Mouse (Mus musculus): ENCODE measurements at regions not wholly inside any gene's neighbourhood (a gene's known extent, or its start where the extent isn't known, plus 50 kb on each side); places are given as distances from the start of the nearest gene placed in this dataset.
A peak's percentile ranks its signal among the peaks of the same experiment; 100 is the strongest.

DNA sequence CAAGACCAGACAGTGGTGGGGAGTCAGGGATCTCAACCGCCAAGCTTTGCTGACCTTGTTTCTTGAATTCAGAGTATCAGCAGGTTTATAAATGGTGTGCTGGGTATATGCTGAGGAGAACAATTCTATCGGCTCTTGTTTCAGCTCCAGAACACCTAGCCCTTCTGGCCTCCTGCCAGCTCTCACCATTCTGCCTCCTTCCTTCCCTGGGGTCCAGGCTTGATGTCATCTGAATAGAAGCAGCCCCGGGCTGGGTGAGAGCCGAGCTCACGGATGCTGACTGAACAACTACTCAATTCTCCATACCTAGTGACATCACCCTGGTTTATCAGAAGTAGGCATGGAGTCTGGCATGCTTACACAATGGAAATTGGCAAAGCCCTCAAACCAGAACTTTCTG lies 203.5 kb downstream of the Efnb2 start:
- Histone ChIP-seq H3K27ac (ENCODE audit: low read length) (no peak overlapping the region), H3K9ac (replicated peaks; ENCODE audit: low read length) (no peak overlapping the region), H3K4me3 (ENCODE audit: low read length) (no peak overlapping the region), H3K27me3 (ENCODE audit: insufficient read depth, low read length) (no peaks in the 10 kb centered on the region), H3K4me2 (replicated peaks; ENCODE audit: low read depth, low read length) (no peak overlapping the region), H3K9me3 (ENCODE audit: low read length) (no peaks in the 10 kb centered on the region), H3K4me1 (ENCODE audit: insufficient read depth, low read length) (peaks cover 5% of the 10 kb centered on the region; the same call in 1 of the 2 replicates), H3K36me3 (ENCODE audit: insufficient read depth, low read length) (no peaks in the 10 kb centered on the region)
- 77% methylated on average over 5 of the region's 5 CpGs for WGBS
- ATAC-seq (ENCODE audit: low FRiP score, low TSS enrichment) = no peak

DNA sequence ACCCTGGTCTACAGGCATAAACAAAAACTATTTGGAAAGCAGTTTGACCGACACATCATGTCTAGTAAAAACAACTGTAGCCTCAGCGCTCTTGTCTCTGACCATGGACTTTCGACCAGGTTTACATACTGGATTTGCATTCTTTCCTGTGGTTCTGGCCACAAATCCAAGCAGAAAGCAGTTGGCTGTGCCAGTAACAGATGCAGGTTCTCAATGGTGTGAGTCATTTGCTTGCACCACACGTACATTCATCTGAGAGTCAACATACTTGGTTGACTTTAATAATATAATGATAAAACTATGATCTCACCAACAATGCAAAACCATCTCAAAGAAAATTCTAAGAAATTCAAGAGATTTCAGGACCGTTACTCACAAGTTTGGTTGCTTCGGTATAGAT lies 207.1 kb downstream of the Efnb2 start:
- 82% methylated on average over 6 of the region's 6 CpGs for WGBS
- H3K4me3 ChIP-seq (ENCODE audit: low read length) = no peak overlapping the region
- H3K9ac ChIP-seq (replicated peaks; ENCODE audit: low read length) = no peak overlapping the region
- H3K27me3 ChIP-seq (ENCODE audit: insufficient read depth, low read length) = no peaks in the 10 kb centered on the region
- no peaks in the 10 kb centered on the region for H3K9me3 ChIP-seq (ENCODE audit: low read length)
- H3K4me1 ChIP-seq (ENCODE audit: insufficient read depth, low read length) = peaks cover 5% of the 10 kb centered on the region; the same call in 1 of the 2 replicates
- ATAC-seq (ENCODE audit: low FRiP score, low TSS enrichment) = no peak
- H3K36me3 ChIP-seq (ENCODE audit: insufficient read depth, low read length) = no peaks in the 10 kb centered on the region
- H3K4me2 ChIP-seq (replicated peaks; ENCODE audit: low read depth, low read length) = no peak overlapping the region
- no peak overlapping the region for H3K27ac ChIP-seq (ENCODE audit: low read length)

DNA sequence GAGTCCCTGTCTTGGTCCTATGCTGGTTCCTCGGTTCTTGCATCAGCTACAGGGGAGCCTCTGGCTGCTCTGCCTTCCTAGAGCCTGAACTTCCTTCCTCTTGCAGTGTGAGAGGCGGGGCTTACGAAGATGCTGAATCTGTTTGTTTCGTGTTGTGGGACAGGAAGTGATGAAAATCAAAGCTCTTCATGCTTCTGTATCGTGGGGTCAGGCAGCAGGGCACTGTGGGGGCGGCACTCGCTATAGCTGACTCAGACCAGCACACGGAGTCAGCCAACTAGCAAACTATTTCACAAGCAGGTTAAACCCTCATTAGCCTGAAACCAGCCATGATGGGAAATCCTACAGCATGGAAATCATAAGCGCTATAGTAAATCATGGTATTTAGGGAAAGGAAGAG lies 208.8 kb downstream of the Efnb2 start:
- peaks cover 7% of the 10 kb centered on the region; the same call in 1 of the 2 replicates for H3K4me1 ChIP-seq (ENCODE audit: insufficient read depth, low read length)
- H3K27ac ChIP-seq (ENCODE audit: low read length) = no peak overlapping the region
- H3K9ac ChIP-seq (replicated peaks; ENCODE audit: low read length) = no peak overlapping the region
- WGBS = 52% methylated on average over 9 of the region's 9 CpGs
- H3K9me3 ChIP-seq (ENCODE audit: low read length) = no peaks in the 10 kb centered on the region
- no peak overlapping the region for H3K4me3 ChIP-seq (ENCODE audit: low read length)
- no peaks in the 10 kb centered on the region for H3K36me3 ChIP-seq (ENCODE audit: insufficient read depth, low read length)
- no peak overlapping the region for H3K4me2 ChIP-seq (replicated peaks; ENCODE audit: low read depth, low read length)
- H3K27me3 ChIP-seq (ENCODE audit: insufficient read depth, low read length) = no peaks in the 10 kb centered on the region
- ATAC-seq (ENCODE audit: low FRiP score, low TSS enrichment) = peak; percentile 47

DNA sequence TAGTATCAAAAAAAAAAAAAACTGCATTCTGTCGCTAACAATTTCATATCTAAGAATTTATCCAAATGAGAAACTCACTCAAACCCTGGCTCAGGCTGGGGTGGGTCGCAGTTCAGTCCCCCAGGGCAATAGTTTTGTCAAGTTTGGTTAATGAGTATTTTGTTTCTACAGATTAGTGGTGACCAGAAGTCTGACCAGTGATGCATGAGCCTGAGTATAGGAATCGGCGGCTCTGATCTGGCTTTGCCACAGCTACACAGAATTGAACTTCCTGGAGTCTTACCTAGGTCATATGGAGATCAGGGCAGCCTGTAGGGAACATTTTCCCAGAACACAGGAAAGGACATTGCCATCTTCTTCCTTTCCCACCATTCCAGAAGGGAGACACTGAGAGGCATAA lies 212.1 kb downstream of the Efnb2 start:
- Histone ChIP-seq H3K27ac (ENCODE audit: low read length) (peak overlapping the region; percentile 43; the same call in 1 of the 2 replicates), H3K4me3 (ENCODE audit: low read length) (no peak overlapping the region), H3K9me3 (ENCODE audit: low read length) (no peaks in the 10 kb centered on the region), H3K36me3 (ENCODE audit: insufficient read depth, low read length) (no peaks in the 10 kb centered on the region), H3K27me3 (ENCODE audit: insufficient read depth, low read length) (no peaks in the 10 kb centered on the region), H3K9ac (replicated peaks; ENCODE audit: low read length) (no peak overlapping the region), H3K4me1 (ENCODE audit: insufficient read depth, low read length) (0 out of 2 replicates have a peak, but pooled peaks cover 2% of the 10 kb centered on the region), H3K4me2 (replicated peaks; ENCODE audit: low read depth, low read length) (no peak overlapping the region)
- ATAC-seq (ENCODE audit: low FRiP score, low TSS enrichment) = peak; percentile 85
- WGBS = 67% methylated on average over 4 of the region's 4 CpGs

DNA sequence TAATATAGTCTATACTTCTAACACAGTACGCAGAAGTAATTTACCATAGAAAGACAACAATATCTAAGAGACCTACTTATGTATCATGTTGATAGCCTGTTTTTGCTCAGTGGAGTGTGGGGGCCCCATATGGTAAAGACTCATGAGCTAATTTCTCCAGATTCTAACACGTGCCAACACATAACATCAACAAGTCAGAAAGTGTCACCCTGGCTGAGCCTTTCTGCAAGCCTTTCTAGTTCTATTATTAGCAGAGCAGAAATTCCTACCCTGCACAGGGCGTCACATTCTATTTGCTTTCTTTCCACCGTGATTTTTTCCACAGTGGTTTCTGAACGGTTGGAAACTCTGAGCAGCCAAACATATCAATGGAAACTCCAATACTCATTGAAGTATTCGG lies 219.5 kb downstream of the Efnb2 start:
- no peaks in the 10 kb centered on the region for H3K9me3 ChIP-seq (ENCODE audit: low read length)
- no peaks in the 10 kb centered on the region for H3K27me3 ChIP-seq (ENCODE audit: insufficient read depth, low read length)
- H3K4me1 ChIP-seq (ENCODE audit: insufficient read depth, low read length) = peaks cover 5% of the 10 kb centered on the region; the same call in 1 of the 2 replicates
- 80% methylated on average over 6 of the region's 6 CpGs for WGBS
- no peaks in the 10 kb centered on the region for H3K36me3 ChIP-seq (ENCODE audit: insufficient read depth, low read length)
- H3K27ac ChIP-seq (ENCODE audit: low read length) = no peak overlapping the region
- no peak overlapping the region for H3K9ac ChIP-seq (replicated peaks; ENCODE audit: low read length)
- no peak for ATAC-seq (ENCODE audit: low FRiP score, low TSS enrichment)
- H3K4me3 ChIP-seq (ENCODE audit: low read length) = no peak overlapping the region
- H3K4me2 ChIP-seq (replicated peaks; ENCODE audit: low read depth, low read length) = no peak overlapping the region

DNA sequence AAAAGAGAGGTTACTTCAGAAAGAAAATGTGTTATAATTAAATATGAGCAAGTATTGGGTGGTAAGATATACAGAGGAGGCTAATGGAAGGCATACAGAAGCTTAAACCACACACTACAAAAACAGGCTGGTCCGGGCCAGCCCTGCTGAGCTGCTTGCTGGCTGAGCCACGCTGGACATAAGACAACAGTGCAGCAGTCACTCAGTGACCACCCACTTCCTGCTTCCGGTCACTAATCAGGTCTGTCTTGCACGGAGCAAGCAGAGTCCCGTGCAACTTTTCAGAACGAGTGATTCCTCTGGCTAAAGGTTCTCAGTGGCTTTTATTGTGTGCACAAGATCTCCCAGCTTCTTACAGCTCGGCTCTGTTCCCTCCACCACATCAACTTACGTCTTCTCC lies 220.1 kb downstream of the Efnb2 start:
- peak overlapping the region; percentile 43; the same call in 1 of the 2 replicates for H3K9ac ChIP-seq (replicated peaks; ENCODE audit: low read length)
- WGBS = 26% methylated on average over 8 of the region's 8 CpGs
- peak; percentile 57; the same call in 1 of the 2 replicates for ATAC-seq (ENCODE audit: low FRiP score, low TSS enrichment)
- peaks cover 5% of the 10 kb centered on the region; the same call in 1 of the 2 replicates for H3K4me1 ChIP-seq (ENCODE audit: insufficient read depth, low read length)
- H3K4me2 ChIP-seq (replicated peaks; ENCODE audit: low read depth, low read length) = peak overlapping the region; percentile 38
- H3K27me3 ChIP-seq (ENCODE audit: insufficient read depth, low read length) = no peaks in the 10 kb centered on the region
- H3K36me3 ChIP-seq (ENCODE audit: insufficient read depth, low read length) = no peaks in the 10 kb centered on the region
- no peaks in the 10 kb centered on the region for H3K9me3 ChIP-seq (ENCODE audit: low read length)
- H3K27ac ChIP-seq (ENCODE audit: low read length) = no peak overlapping the region
- H3K4me3 ChIP-seq (ENCODE audit: low read length) = peak overlapping the region; percentile 25; the same call in 1 of the 2 replicates

DNA sequence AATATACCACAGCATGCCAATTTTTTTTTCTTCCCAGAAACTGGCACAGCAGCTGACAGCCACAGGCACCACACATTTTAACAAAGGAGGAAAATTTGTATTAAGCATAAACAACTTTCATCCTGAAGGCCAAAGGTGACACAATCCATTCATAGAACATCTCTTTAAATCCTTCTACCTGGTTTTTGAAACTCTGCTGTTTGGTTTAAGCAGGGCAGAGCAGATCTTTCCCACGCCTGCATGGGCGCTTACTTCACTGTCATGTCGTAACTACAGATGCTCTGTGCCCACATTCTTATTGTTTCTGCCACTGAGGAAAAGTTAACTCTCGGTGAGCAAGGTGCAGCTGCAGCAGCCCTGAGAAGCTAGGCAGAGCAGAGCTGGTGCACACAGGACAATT lies 234.8 kb downstream of the Efnb2 start:
- Histone ChIP-seq H3K9me3 (ENCODE audit: low read length) (no peaks in the 10 kb centered on the region), H3K27me3 (ENCODE audit: insufficient read depth, low read length) (no peaks in the 10 kb centered on the region), H3K36me3 (ENCODE audit: insufficient read depth, low read length) (no peaks in the 10 kb centered on the region), H3K9ac (replicated peaks; ENCODE audit: low read length) (no peak overlapping the region), H3K4me2 (replicated peaks; ENCODE audit: low read depth, low read length) (no peak overlapping the region), H3K4me3 (ENCODE audit: low read length) (no peak overlapping the region), H3K4me1 (ENCODE audit: insufficient read depth, low read length) (no peaks in the 10 kb centered on the region), H3K27ac (ENCODE audit: low read length) (no peak overlapping the region)
- WGBS = 73% methylated on average over 4 of the region's 4 CpGs
- no peak for ATAC-seq (ENCODE audit: low FRiP score, low TSS enrichment)

DNA sequence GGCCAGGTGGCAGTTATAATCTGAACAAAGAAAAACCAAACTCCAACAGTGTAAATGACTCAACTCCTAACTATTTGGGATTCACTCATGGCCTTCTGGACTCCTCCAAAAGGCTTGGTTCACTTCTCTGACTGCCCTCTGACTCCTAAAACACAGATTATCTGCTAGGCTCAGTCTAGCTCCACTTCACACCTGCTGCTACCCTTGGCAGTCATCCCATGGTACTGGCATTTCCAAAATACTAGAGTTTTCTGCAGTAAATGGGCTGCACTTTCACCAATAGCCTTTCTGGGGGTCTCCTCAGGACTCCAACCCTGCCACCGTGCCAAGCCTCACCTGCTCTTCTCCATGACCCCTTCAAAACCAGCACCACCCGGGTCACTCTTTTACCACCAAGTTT lies 237.6 kb downstream of the Efnb2 start:
- Histone ChIP-seq H3K9ac (replicated peaks; ENCODE audit: low read length) (no peak overlapping the region), H3K36me3 (ENCODE audit: insufficient read depth, low read length) (no peaks in the 10 kb centered on the region), H3K4me2 (replicated peaks; ENCODE audit: low read depth, low read length) (no peak overlapping the region), H3K4me3 (ENCODE audit: low read length) (no peak overlapping the region), H3K4me1 (ENCODE audit: insufficient read depth, low read length) (no peaks in the 10 kb centered on the region), H3K27ac (ENCODE audit: low read length) (no peak overlapping the region), H3K27me3 (ENCODE audit: insufficient read depth, low read length) (no peaks in the 10 kb centered on the region), H3K9me3 (ENCODE audit: low read length) (no peaks in the 10 kb centered on the region)
- WGBS = 94% methylated on average over 2 of the region's 2 CpGs
- ATAC-seq (ENCODE audit: low FRiP score, low TSS enrichment) = no peak

DNA sequence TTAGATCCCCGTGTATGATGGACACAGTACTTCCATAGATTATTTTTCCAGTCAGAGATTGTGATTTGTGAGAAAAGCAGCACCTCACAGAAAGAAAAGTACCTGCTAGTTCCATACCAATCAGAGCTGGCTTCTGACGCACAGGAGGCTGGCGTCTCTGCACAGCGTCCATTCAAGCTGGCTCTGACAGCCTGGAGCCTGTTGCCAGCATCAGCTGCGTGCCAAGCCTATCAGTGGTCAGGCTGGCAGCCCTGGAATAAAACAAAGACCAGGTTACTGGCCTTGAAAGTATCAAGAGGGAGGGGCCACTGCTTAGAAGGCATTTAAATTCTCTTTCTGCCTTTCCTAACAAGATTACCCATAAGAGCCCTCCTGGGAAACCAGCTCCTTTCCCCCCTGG lies 239.3 kb downstream of the Efnb2 start:
- 87% methylated on average over 5 of the region's 5 CpGs for WGBS
- H3K4me2 ChIP-seq (replicated peaks; ENCODE audit: low read depth, low read length) = no peak overlapping the region
- H3K27me3 ChIP-seq (ENCODE audit: insufficient read depth, low read length) = no peaks in the 10 kb centered on the region
- no peaks in the 10 kb centered on the region for H3K36me3 ChIP-seq (ENCODE audit: insufficient read depth, low read length)
- H3K27ac ChIP-seq (ENCODE audit: low read length) = no peak overlapping the region
- no peaks in the 10 kb centered on the region for H3K9me3 ChIP-seq (ENCODE audit: low read length)
- H3K4me1 ChIP-seq (ENCODE audit: insufficient read depth, low read length) = no peaks in the 10 kb centered on the region
- no peak for ATAC-seq (ENCODE audit: low FRiP score, low TSS enrichment)
- H3K4me3 ChIP-seq (ENCODE audit: low read length) = no peak overlapping the region
- H3K9ac ChIP-seq (replicated peaks; ENCODE audit: low read length) = no peak overlapping the region

DNA sequence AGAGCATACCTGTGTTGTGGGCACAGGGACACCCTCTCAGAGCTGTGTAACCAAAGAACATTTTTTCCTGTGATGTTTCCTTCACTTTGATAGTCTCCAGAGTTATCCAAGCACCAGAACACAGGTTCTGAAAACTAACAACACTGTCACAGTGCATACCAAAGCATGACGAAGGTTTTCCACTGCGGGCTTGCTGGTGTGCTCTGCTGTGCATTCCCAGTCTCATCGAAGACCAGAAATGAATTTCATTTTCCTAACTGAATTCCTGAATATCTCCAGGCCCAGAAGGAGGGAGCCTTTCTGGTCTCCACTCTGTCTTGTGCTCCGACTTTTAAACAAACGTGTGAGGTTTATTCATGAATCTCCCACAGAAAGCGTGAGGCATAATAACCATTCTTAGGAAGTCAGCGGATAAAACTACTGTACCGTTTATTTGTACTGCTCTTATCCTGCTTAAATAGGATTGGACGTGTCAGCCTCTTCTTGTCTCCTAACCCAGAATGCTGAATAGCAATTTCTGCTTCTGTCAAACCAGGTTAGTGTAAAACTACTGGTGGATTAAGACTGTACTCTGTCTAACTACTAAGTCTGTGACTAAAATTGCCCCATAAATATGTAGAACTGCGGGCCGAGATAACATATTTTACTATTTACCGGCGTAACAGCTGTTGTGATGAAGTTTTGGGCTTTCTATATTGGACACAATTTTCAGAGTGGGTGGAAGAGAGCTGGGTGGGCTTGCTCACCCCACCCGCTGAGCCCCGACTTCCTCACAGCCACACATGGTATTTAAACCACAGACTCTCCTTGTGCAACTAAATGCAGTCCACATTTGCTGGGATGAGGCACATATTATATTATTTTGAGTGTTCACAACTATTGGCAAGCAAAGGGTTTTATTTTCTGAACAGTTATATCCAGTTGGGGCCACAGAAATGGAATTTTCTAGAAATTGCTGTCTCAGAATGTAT lies 241.4 kb downstream of the Efnb2 start:
- WGBS = 88% methylated on average over 15 of the region's 15 CpGs
- no peaks in the 10 kb centered on the region for H3K9me3 ChIP-seq (ENCODE audit: low read length)
- no peak overlapping the region for H3K9ac ChIP-seq (replicated peaks; ENCODE audit: low read length)
- H3K27ac ChIP-seq (ENCODE audit: low read length) = no peak overlapping the region
- no peaks in the 10 kb centered on the region for H3K36me3 ChIP-seq (ENCODE audit: insufficient read depth, low read length)
- no peak overlapping the region for H3K4me3 ChIP-seq (ENCODE audit: low read length)
- no peaks in the 10 kb centered on the region for H3K4me1 ChIP-seq (ENCODE audit: insufficient read depth, low read length)
- H3K27me3 ChIP-seq (ENCODE audit: insufficient read depth, low read length) = no peaks in the 10 kb centered on the region
- H3K4me2 ChIP-seq (replicated peaks; ENCODE audit: low read depth, low read length) = no peak overlapping the region
- ATAC-seq (ENCODE audit: low FRiP score, low TSS enrichment) = no peak
